Mouse (Mus musculus) left cerebral cortex, adult 18-20 months (tissue): Measurements from ENCODE around the gene Slc9a9. TPM values are rescaled to one million over a fixed set of nuclear protein-coding genes. Genes with fewer than 3 reads are reported as not detected.

Experiments
- DNase-seq, 2 experiments: peaks; one replicate each; pipeline ENCODE4 v3.0.0; 2021 to 2022; ENCODE audit warnings: low spot score in 2 of 2, mixed read lengths in 1 of 2
- total RNA-seq, 2 experiments: library from RNA; stranded (reverse); gene quantifications; 2 replicates each; pipeline ENCODE4 v1.2.3; 2021

Slc9a9 gene
- total RNA-seq, 2 experiments from 2014 or later, result 20.7 to 27.4 TPM

DNA sequence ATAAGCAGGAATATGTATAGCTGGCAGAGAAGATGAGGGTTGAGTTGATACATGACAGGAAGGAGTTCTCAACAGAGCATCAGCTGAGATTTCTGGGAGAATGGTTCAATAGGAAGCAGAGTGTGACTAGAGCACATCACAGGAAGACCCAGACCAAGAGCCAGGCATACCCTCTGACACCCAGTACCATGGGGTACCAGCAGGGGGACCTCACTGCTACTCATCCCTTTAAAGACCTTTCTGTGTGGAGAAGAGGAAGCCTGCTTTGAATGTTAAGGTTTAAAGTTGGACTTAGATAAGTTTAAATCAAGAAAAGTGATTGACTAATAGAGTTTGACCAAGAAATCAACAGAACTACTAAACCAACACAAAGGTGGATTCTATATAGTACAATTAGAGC is 257.4 kb downstream of the Slc9a9 start:
- DNase-seq, result no peak

DNA sequence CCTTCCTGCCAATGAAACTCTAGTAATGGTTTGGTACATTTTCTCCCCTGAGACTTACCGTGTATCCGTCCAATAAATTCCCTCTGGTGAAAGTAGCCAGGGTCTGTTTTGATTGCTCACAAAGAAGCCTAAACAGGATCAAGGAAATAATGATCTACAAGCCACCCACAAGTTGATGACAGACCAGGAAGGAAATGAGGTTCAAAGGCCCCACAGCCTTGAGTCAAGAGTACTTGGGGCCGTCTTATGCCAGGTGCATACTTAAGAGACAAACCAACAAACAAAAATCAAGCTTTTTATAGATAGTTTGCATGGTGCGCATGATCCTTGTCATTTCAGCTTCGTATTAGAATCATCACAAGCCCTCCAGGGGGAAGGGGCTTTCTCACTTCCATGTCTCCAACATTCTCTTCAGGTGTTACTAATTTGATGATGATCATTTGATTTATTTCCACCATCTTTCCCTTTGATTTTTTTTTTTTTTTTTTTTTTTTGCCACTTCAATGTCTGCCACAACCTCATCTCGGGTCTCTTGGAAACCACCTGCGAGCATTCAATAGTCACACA is 275.9 kb downstream of the Slc9a9 start:
- DNase-seq, result no peak

DNA sequence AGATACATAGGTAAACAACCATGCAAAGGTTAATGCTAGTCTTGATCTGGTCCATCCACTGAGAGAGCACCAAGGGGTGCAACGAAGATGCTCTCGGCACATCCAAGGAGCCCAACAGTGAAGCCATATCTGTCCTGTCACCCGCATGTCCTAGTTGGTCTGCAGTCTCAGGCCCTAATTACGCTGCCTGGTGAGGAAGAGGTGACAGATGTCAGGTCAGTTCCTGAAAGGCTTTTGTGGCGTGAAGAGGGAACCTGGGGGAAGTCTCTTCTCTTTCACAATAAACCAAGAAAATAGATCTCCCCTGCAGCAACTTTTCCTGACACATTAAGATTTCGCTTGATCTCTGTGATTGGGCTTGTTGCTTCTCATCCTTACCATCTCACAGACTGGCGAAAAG is 277.5 kb downstream of the Slc9a9 start:
- DNase-seq, result no peak

GRCm38 (mm10) chr9:94950676-94951075 is 281.0 kb downstream of the Slc9a9 start:
- no peak for DNase-seq

- DNase-seq, result no peak
Measured at GRCm38 (mm10) chr9:94955645-94956044, 285.9 kb downstream of the Slc9a9 start.

GRCm38 (mm10) chr9:94958382-94958781 is 288.7 kb downstream of the Slc9a9 start:
- peak; percentile 45 to 55 for DNase-seq

- no peak for DNase-seq
Measured at GRCm38 (mm10) chr9:94968596-94969120, 298.9 kb downstream of the Slc9a9 start.

GRCm38 (mm10) chr9:94969131-94969530 is 299.4 kb downstream of the Slc9a9 start:
- DNase-seq, result peak in 1 of 2 experiments; percentile 18

DNA sequence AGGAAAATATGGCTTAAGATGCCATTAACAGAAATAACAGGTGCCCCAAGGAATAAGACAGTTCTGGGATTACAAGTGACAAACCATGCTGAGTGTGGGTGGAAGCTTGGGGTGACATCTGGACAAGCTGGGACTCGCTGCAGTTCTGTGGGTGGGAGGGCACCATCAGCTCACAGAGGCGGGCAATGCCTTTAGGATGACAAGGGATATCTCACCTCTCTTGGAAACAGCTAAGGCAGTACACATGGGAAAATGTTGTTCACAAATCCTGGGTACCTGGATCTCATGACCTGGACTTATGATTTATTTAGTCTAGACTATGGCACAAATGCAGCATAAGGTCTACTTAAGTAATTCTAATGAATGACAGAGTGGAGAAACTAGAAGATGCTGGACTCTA is 302.3 kb downstream of the Slc9a9 start:
- peak; percentile 22 to 51 for DNase-seq

GRCm38 (mm10) chr9:94972693-94973092 is 303.0 kb downstream of the Slc9a9 start:
- no peak for DNase-seq

GRCm38 (mm10) chr9:94976191-94976590 is 306.5 kb downstream of the Slc9a9 start:
- no peak for DNase-seq

- no peak for DNase-seq
Measured at GRCm38 (mm10) chr9:94993575-94993974, 323.9 kb downstream of the Slc9a9 start.

GRCm38 (mm10) chr9:95020136-95020706 is 350.5 kb downstream of the Slc9a9 start:
- DNase-seq, result peak; percentile 24 to 25

- DNase-seq, result no peak
Measured at GRCm38 (mm10) chr9:95034140-95034970, 364.6 kb downstream of the Slc9a9 start.

GRCm38 (mm10) chr9:95036209-95036608 is 366.5 kb downstream of the Slc9a9 start:
- no peak for DNase-seq

DNA sequence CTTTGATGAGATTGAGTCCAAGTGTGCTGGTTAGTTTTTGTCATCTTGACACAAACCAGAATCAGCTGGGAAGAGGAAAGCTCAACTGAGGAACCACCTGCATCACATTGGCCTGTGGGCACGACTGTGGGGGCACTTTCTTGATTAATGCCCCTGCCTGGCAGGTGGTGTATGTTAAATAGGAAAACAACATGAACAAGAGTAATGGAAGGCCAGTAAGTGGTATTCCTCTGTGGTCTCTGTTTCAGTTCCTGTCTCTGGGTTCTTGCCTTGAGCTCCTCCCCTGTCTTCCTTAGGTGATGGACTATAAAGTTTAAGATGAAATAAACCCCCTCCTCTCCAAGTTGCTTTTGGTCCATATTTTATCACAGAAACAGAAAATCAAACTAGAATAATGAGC is 372.7 kb downstream of the Slc9a9 start:
- DNase-seq, result no peak

DNA sequence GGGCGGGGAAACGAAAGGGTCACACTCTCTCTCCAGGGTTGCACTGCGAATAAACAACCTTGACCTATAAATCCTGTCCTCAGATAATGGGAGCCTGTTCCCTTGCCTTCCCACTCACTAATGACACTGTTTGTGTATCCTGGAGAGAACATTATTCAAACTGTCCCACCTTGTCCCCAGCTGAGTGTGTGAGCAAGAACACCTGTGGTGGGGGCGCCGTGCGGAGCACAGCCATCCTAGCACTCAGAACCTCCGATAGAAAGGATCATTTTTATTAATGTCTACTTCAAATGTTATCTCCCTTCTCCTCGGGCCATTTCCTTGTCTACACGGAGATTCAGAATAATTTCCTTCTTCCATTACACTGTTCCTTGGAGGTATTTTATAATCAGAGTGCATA is 382.5 kb downstream of the Slc9a9 start:
- DNase-seq, result no peak

- DNase-seq, result no peak
Measured at GRCm38 (mm10) chr9:95053183-95053582, 383.5 kb downstream of the Slc9a9 start.

- no peak for DNase-seq
Measured at GRCm38 (mm10) chr9:95055843-95056242, 386.1 kb downstream of the Slc9a9 start.

GRCm38 (mm10) chr9:95060702-95061101 is 391.0 kb downstream of the Slc9a9 start:
- no peak for DNase-seq

- no peak for DNase-seq
Measured at GRCm38 (mm10) chr9:95067037-95067436, 397.3 kb downstream of the Slc9a9 start.

GRCm38 (mm10) chr9:95068466-95068865 is 398.8 kb downstream of the Slc9a9 start:
- DNase-seq, result no peak
